Mouse (Mus musculus) T-helper 2 cell (primary cell): Measurements from ENCODE around the gene C8g.

Experiments
- in situ Hi-C: fragments of 300-600 bp; cut with MboI, MseI; formaldehyde crosslinking; loops from one replicate; pipeline ENCODE4 v1.15.1; 2025; ENCODE audit warnings: high pct_unique_total_duplicates

C8g gene

DNA sequence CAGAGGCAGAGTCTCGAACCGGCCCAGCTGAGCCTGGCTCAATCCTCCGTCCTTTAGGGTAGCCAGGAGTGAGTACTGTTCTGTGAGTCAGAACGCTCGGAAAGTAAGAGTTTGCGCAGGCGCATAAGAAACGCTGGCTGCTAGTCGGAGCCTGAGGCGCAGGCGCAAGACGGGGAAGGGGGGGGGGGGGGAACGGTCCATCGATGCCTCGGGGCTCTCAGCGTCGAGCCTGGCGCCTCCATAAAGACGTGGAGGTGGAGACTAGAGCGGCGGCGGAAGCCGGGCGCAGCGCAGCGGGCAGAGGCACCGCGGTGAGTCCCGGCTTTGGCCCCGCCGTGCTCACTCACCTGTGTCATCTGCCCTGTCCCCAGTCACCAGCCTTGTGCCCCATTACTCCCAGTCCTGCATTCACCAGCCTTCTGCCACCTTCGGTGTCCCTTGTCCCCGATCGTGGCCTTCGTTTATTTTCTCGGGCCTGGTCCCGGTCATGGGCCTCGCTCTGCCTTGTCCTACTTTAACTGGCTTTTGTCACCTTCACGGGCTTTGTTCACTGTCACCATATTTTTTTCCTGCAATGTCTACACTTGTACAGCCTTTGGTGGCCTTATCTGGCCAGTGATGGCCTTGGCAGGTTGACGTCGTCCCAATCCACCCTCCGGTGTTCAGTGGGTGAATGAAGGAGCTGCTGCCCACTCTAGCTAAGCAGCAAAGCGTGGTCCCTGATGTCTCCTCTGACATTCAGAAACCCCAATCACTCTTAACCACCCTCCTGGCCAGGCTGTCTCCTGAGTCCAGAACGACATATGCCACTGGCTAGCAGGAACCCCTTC is 728 bp downstream of the C8g start, which contains the start of gene Fbxw5:
Gene Fbxw5, plus strand, starts transcription at position 175 of the 830 bp plus-strand sequence.
- in situ Hi-C loops, result no loop called here

GRCm38 (mm10) chr2:25500071-25500575 is 1.4 kb downstream of the C8g start:
- in situ Hi-C loops, result no loop called here

GRCm38 (mm10) chr2:25498622-25499478 is 2.7 kb downstream of the C8g start:
- in situ Hi-C loops, result no loop called here

DNA sequence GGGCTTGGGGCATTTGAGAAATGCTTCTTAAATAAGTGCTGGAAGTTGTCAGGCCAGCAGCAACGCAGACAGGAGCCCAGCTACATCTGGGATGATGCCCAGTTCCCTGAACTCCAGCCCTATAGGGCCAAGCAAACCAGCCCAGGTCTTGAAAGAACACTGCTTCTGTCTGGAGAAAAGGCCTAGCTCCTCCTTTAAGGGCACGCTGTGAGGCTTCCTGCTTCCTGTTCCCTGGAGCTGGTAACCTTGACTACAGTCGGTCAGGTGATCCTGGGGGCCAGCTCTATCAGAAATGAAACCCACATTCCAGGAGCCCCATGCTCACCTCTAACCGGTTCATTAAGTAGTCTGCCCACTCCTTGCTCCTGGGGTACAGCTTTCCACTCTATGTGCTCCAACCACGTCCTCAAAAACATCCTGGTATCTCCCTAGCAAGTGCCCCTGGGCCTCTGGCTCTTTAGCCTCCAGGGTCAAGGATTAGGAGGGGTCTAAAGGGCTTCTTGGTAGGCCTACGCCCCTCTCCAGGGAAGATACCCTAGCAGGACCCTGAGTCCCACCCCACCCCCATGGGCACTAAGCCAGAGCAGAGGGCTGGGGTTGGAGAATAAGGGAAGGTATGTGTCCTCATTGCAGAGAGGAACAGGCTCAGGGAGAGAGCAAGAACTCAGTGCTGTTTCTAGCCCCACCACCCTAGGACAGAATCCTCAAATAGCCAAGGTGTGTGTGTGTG is 3.5 kb downstream of the C8g start:
- in situ Hi-C loops, result no loop called here

DNA sequence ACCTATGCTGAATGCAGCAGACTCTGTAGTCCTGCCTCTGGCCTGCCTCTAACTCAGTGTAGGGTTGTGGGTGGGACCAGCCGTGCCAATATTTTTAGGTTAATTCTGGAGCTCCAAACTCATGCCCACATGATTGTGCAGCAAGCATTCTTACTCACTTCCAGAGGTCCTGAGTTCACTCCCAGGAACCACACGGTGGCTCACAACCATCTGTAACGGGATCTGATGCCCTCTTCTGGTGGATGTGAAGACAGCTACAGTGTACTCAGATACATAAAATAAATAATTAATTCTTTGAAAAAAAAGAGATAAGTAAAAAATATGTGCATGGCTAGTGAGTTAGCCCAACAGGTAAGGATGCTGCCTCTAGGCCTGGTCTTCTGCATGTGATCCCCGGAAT is 5.1 kb downstream of the C8g start:
- in situ Hi-C loops, result no loop called here

DNA sequence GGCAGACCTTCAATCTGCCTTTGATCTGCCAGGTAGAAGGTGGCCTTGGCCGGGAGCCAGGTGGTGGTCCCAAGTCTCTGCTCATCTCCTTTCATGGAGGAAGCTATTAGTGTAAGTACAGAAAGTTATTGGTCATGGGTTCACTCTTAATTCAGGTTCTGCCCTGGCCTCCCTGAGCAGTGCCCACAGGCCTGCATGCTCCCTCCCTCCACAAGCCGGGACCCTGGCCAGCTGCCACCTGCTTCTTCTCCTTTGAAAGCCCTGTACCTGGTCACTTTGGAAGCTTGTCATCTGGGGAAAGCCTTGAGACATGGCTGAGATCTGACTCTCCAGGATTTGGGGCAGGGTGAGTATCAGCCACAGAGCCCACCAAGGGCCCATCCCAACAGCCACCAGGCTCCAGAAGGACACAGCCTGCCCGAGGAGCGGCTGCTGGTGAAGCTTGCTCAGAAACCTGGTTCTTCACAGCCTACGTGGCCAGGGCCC is 8.0 kb downstream of the C8g start, which contains the start of gene Lcn12:
Gene Lcn12, minus strand, starts transcription at position 436 of the 486 bp plus-strand sequence.
- in situ Hi-C loops, result loop anchor here (5.0 kb wide), 1 partner anchor 1079 kb away; no protein-coding TSS in a partner anchor

GRCm38 (mm10) chr2:25492988-25493387 is 8.5 kb downstream of the C8g start:
- in situ Hi-C loops, result loop anchor here (5.0 kb wide), 1 partner anchor 1079 kb away; no protein-coding TSS in a partner anchor

- in situ Hi-C loops, result no loop called here
Measured at GRCm38 (mm10) chr2:25488671-25489068, 12.8 kb downstream of the C8g start.

- in situ Hi-C loops, result no loop called here
Measured at GRCm38 (mm10) chr2:25487965-25488670, 13.4 kb downstream of the C8g start.

GRCm38 (mm10) chr2:25484901-25485647 is 16.4 kb downstream of the C8g start:
- in situ Hi-C loops, result no loop called here

DNA sequence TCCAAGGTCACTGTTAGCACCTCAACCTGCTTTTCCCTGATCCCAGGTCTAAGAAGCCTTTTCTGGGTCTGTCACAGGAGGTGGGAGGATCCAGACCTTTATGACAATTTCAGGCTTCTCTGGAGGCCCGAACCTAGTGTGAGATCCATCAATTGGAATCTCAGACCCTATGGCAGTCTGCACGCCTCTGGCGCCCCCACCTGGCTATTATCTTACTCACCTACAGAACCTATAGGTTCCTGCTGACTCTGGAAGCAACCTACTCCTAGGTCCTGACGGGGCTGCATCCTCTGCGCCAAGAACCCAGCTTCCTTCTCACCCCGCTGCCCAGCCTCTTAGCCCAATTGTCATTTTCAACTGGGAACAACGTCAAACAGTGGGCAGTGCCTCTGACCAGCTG is 18.6 kb downstream of the C8g start:
- in situ Hi-C loops, result no loop called here

GRCm38 (mm10) chr2:25480541-25480940 is 21.0 kb downstream of the C8g start:
- in situ Hi-C loops, result no loop called here

- in situ Hi-C loops, result no loop called here
Measured at GRCm38 (mm10) chr2:25479551-25480311, 21.8 kb downstream of the C8g start.

GRCm38 (mm10) chr2:25477967-25478675 is 23.4 kb downstream of the C8g start:
- in situ Hi-C loops, result no loop called here

DNA sequence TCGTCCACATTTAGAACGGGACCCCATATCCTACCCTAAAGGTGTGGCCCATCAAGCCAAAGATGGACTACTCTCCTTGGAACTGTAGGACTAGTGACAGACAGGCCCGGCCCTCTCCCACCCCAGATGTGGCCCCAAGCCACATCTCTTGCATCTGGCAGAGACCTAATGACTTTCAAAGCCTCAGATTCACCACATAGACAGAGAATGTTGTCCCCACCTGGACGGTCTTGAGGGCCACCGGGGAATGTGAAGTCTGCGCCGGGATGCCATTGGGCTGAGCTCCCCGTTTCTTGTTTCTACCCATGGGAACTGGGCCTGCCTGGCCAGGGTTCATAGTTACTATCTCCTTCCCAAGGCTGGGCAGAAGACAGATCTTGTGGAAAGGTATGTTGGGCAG is 24.0 kb downstream of the C8g start:
- in situ Hi-C loops, result no loop called here

DNA sequence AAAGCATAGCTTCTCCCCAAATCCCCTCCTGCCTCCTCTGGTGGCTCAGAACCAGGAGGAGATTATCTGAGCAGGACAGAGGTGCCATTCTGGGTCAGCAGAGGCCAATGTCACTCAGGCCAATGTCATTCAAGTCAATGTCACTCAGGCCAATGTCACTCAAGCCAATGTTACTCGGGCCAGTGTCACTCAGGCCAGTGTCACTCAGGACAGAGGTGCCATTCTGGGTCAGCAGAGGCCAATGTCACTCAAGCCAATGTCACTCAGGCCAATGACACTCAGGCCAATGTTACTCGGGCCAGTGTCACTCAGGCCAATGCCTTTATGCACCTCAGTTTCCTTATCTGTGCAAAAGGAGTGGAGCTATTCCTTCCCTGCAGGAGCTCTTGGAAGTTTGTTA is 29.0 kb downstream of the C8g start:
- in situ Hi-C loops, result no loop called here

GRCm38 (mm10) chr2:25469969-25470368 is 31.6 kb downstream of the C8g start, which contains the start of gene Ptgds:
Gene Ptgds (minus strand): TSS chr2:25470046.
- in situ Hi-C loops, result no loop called here
